Mouse (Mus musculus): ENCODE results near the gene P2ry2. TPM values are rescaled to one million over a fixed set of nuclear protein-coding genes. Genes with fewer than 3 reads are reported as not detected.

P2ry2 gene
- polyA plus RNA-seq, 1 experiment from 2014 or later = 2.6 TPM

DNA sequence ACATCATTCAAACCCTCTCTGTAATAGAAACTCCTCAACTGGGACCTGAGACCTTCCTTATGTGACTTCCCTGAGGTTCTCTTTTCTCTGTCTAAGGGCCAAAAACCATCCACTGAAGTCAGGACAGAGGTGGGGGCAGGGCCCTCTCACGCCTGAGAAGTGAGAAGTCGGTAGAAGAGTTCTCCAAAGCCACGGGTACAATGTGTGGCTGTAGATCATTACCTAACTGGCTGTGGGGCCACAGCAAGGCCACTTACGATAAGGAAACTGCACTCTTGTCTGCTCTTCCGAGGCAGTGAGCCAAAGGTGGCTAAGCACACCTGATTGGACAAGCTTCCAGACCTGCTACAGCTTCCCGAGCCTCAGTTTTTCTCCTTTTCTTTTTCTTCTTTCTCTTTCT is 16.8 kb upstream of the P2ry2 start:
- no peaks in the 10 kb centered on the region for H3K27me3 ChIP-seq (replicated peaks; ENCODE audit: control insufficient read depth, insufficient read depth, low read length)
- ATAC-seq = peak; percentile 85
- H3K4me1 ChIP-seq (replicated peaks; ENCODE audit: control insufficient read depth, insufficient read depth, low read length) = no peaks in the 10 kb centered on the region
- H3K36me3 ChIP-seq (ENCODE audit: control insufficient read depth, insufficient read depth) = no peaks in the 10 kb centered on the region
- TF ChIP-seq CTCF (IDR thresholded peaks at IDR 0.05; ENCODE audit: low read depth) = no peak
- no peak overlapping the region for H3K27ac ChIP-seq (ENCODE audit: low read depth, low read length)
- no peak overlapping the region for H3K9ac ChIP-seq (ENCODE audit: low read depth, low read length)
- H3K9me3 ChIP-seq (ENCODE audit: control insufficient read depth) = no peaks in the 10 kb centered on the region
- H3K4me2 ChIP-seq (replicated peaks; ENCODE audit: low read depth) = no peak overlapping the region
- 30% methylated on average over 6 of the region's 6 CpGs for WGBS
- no peak overlapping the region for H3K4me3 ChIP-seq (ENCODE audit: low read depth, low read length)

DNA sequence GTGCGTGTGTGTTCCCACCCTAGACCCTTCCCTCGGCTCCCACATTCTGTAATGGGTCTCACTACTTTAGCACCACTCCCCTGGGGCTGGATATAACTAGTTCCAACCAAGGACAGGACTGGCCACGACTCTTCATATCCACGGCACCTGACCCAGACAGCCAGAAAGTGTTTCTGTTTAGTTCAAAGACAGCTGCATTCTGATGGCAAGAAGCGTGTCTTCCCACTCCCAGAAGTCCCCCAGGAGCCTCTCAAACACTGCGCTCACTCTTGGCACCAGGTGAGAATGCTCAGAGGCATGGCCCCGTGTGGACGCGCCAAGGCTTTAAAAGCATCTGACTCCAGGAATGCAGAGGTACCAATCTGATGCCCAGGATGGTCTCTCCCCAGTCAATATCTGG is 16.3 kb upstream of the P2ry2 start:
- 80% methylated on average over 9 of the region's 9 CpGs for WGBS
- Histone ChIP-seq H3K4me2 (replicated peaks; ENCODE audit: low read depth) (no peak overlapping the region), H3K9ac (ENCODE audit: low read depth, low read length) (no peak overlapping the region), H3K9me3 (ENCODE audit: control insufficient read depth) (no peaks in the 10 kb centered on the region), H3K4me3 (ENCODE audit: low read depth, low read length) (no peak overlapping the region), H3K4me1 (replicated peaks; ENCODE audit: control insufficient read depth, insufficient read depth, low read length) (no peaks in the 10 kb centered on the region), H3K27me3 (replicated peaks; ENCODE audit: control insufficient read depth, insufficient read depth, low read length) (no peaks in the 10 kb centered on the region), H3K36me3 (ENCODE audit: control insufficient read depth, insufficient read depth) (no peaks in the 10 kb centered on the region), H3K27ac (ENCODE audit: low read depth, low read length) (no peak overlapping the region)
- no peak for TF ChIP-seq CTCF (IDR thresholded peaks at IDR 0.05; ENCODE audit: low read depth)
- ATAC-seq = no peak

DNA sequence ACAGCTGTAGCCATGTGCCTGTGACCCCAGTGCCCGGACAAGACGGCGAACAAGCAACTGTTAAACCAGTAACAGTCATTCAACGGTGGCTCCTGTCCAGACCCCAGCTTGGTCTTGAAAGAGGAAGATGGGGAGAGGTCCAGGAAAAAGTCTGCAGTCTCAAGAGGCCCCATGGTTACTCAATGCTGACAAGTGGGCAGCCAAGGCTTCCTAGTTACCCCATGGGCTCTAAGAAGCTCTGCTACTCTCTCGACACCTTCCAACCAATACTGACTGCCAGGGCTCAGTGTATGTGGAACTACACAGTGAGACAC is 15.7 kb upstream of the P2ry2 start:
- no peaks in the 10 kb centered on the region for H3K9me3 ChIP-seq (ENCODE audit: control insufficient read depth)
- H3K4me2 ChIP-seq (replicated peaks; ENCODE audit: low read depth) = no peak overlapping the region
- H3K4me1 ChIP-seq (replicated peaks; ENCODE audit: control insufficient read depth, insufficient read depth, low read length) = no peaks in the 10 kb centered on the region
- H3K4me3 ChIP-seq (ENCODE audit: low read depth, low read length) = no peak overlapping the region
- H3K27ac ChIP-seq (ENCODE audit: low read depth, low read length) = no peak overlapping the region
- no peaks in the 10 kb centered on the region for H3K27me3 ChIP-seq (replicated peaks; ENCODE audit: control insufficient read depth, insufficient read depth, low read length)
- no peak for TF ChIP-seq CTCF (IDR thresholded peaks at IDR 0.05; ENCODE audit: low read depth)
- no peak for ATAC-seq
- no peaks in the 10 kb centered on the region for H3K36me3 ChIP-seq (ENCODE audit: control insufficient read depth, insufficient read depth)
- 91% methylated on average over 5 of the region's 5 CpGs for WGBS
- H3K9ac ChIP-seq (ENCODE audit: low read depth, low read length) = no peak overlapping the region

DNA sequence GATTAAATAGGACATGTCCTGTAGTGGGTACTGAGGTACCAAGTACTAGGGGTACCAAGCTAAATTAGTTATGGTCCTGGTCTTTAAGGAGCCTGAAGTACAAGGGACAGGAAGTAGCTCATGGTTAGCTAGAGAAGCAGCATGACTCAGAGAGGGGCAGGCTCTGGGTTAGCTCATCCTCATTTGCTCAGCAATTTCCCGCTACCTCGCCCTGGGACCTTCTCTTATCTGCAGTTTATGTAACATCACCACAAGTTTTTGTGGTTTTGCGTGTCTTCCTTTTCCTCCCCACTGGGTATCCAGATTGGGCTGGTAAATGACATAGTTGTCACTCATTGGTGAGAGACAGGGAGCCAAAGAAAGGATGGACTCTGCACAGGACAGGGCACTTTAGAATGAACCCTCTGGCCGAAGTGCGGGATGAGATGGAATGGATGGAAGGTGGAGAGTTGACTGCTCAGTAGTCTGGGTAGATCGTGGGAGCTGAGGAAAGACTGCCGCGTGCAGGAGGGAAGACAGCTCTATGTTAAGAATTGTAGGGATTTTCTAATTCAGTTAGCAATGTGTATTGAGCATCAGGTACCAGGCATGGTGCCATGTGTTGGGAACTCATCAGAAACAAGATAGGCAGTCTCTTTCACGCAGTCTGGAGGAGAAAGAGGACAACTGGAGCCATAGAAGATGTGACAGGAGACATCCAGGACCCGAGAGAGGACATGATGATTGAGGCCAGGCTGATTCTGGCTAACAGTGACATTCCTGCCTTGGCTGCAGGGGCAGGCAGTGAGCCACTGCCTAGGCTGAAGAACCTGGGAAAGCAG is 15.2 kb upstream of the P2ry2 start:
- no peaks in the 10 kb centered on the region for H3K9me3 ChIP-seq (ENCODE audit: control insufficient read depth)
- no peaks in the 10 kb centered on the region for H3K27me3 ChIP-seq (replicated peaks; ENCODE audit: control insufficient read depth, insufficient read depth, low read length)
- TF ChIP-seq CTCF (IDR thresholded peaks at IDR 0.05; ENCODE audit: low read depth) = no peak
- H3K4me2 ChIP-seq (replicated peaks; ENCODE audit: low read depth) = no peak overlapping the region
- H3K36me3 ChIP-seq (ENCODE audit: control insufficient read depth, insufficient read depth) = no peaks in the 10 kb centered on the region
- H3K4me1 ChIP-seq (replicated peaks; ENCODE audit: control insufficient read depth, insufficient read depth, low read length) = no peaks in the 10 kb centered on the region
- no peak overlapping the region for H3K9ac ChIP-seq (ENCODE audit: low read depth, low read length)
- H3K4me3 ChIP-seq (ENCODE audit: low read depth, low read length) = no peak overlapping the region
- 78% methylated on average over 10 of the region's 10 CpGs for WGBS
- no peak overlapping the region for H3K27ac ChIP-seq (ENCODE audit: low read depth, low read length)
- ATAC-seq = no peak

DNA sequence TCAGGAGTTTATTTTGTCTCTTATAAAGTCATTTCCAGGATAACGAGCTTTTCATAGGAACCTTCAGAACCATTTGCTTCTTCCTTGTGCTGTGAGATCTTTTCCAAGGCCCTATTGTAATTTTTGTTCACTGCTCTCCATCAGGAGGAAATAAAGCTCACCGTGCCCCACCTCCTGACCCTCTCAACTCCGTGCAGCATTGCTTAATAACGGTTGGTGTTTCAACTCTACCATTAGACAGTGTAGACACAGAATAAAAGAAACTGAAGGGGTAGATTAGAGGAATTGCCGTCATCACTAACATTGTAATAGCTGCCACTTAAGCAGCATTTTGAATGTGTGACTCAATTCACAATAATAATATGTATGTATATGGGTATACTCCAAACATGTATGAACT is 14.2 kb upstream of the P2ry2 start:
- Histone ChIP-seq H3K4me1 (replicated peaks; ENCODE audit: control insufficient read depth, insufficient read depth, low read length) (no peaks in the 10 kb centered on the region), H3K4me3 (ENCODE audit: low read depth, low read length) (no peak overlapping the region), H3K27ac (ENCODE audit: low read depth, low read length) (no peak overlapping the region), H3K27me3 (replicated peaks; ENCODE audit: control insufficient read depth, insufficient read depth, low read length) (no peaks in the 10 kb centered on the region), H3K9me3 (ENCODE audit: control insufficient read depth) (no peaks in the 10 kb centered on the region), H3K4me2 (replicated peaks; ENCODE audit: low read depth) (no peak overlapping the region), H3K36me3 (ENCODE audit: control insufficient read depth, insufficient read depth) (no peaks in the 10 kb centered on the region), H3K9ac (ENCODE audit: low read depth, low read length) (no peak overlapping the region)
- WGBS = 44% methylated on average over 5 of the region's 5 CpGs
- no peak for ATAC-seq
- no peak for TF ChIP-seq CTCF (IDR thresholded peaks at IDR 0.05; ENCODE audit: low read depth)

DNA sequence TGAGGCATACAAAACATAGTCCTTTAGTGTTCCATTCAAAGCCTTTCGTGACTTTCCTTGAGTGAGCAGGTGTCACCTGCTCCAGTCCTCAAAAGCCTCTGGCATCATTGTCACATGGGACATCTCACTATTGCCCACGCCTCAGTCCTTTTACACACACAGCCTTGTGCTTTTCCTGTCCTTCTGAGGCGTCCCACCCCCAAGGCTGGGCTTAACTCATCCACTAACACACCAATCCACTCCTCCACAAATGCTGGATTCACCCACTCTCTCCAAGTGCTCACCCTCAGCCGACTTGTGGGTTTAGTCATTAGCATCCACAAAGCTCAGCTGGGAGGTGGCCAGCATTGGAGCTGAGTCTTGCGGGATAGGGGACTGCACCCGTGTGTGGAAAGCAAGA is 4.8 kb upstream of the P2ry2 start:
- H3K9ac ChIP-seq (ENCODE audit: low read depth, low read length) = no peak overlapping the region
- no peaks in the 10 kb centered on the region for H3K4me1 ChIP-seq (replicated peaks; ENCODE audit: control insufficient read depth, insufficient read depth, low read length)
- H3K36me3 ChIP-seq (ENCODE audit: control insufficient read depth, insufficient read depth) = no peaks in the 10 kb centered on the region
- 60% methylated on average over 6 of the region's 6 CpGs for WGBS
- H3K27me3 ChIP-seq (replicated peaks; ENCODE audit: control insufficient read depth, insufficient read depth, low read length) = 0 out of 2 replicates have a peak, but pooled peaks cover 5% of the 10 kb centered on the region
- no peak for ATAC-seq
- H3K4me2 ChIP-seq (replicated peaks; ENCODE audit: low read depth) = no peak overlapping the region
- TF ChIP-seq CTCF (IDR thresholded peaks at IDR 0.05; ENCODE audit: low read depth) = no peak
- H3K9me3 ChIP-seq (ENCODE audit: control insufficient read depth) = no peaks in the 10 kb centered on the region
- no peak overlapping the region for H3K4me3 ChIP-seq (ENCODE audit: low read depth, low read length)
- H3K27ac ChIP-seq (ENCODE audit: low read depth, low read length) = no peak overlapping the region
